Mouse (Mus musculus): ENCODE results near the gene Tbx20.

DNA sequence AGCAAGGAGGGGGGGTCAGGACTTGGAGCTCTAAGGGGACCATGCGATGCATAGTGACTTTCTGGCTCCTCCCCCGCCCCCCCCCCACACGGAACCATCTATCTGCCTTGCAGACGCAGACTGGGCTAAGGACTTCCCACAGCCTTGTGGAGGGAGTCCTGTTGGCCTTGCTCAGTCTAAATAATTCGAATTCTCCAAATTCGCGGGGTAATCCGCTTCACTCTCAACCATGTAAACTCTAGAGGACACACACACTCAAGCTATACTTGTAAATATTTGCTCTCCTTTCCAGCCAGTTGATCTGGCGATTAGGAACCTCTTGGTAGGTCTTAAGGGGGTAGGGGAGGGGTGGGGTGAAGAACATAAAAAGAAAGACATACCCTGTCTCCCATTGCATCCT is 898 bp upstream of the Tbx20 start:
- no peak for TF ChIP-seq POLR2A (IDR thresholded peaks at IDR 0.05; ENCODE audit: control insufficient read depth, extremely low read depth, insufficient read depth, low read length, poor library complexity)
- no peak for TF ChIP-seq CTCF (IDR thresholded peaks at IDR 0.05; ENCODE audit: borderline replicate concordance, control insufficient read depth, extremely low read depth, insufficient read depth, low read length, poor library complexity)
